Mouse (Mus musculus): Measurements from ENCODE around the gene Relch.
"Not testable (repeated sequence)": the region's sequence is repeated elsewhere in the genome, so short reads cannot be mapped to it uniquely, and the experiment has no call there.

Relch gene

DNA sequence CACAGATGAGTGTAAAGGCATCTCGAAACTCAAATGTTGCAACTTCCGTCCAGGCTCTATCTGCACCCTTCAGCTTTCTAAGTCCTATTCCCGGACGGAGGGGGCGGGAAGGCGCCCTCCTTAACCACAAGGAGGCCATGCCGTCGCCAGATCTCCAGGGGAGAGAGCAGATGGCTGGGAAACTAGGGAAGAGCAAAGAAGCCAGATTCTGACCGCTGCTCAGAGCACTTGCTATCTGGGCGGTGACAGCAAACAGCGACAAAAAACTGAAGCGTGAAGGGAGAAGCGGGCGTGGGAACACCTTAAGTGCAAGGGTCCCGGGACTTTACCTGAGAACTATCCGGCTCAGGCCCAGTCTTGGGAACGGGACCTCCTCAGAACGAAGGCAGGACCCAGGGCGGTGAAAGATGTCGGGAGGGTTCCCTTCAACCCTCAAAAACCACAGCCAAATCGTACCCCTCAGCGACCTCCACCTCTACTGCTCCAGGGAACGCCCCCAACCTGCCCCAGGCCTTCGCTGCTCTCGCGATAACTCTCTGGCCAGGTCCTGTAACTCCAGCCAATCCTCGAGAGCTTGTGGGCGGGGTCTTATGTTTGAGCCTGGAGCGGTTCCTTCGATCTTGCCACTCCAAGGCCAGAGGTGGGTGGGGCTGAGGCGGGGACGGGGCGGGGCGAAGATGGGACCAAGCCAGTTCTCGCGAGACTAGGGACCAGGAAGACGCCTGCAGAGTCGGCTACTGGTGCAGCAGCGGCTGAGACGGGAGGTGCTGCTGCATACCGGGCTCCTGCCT is at the start of gene Relch, which contains the start of gene Pign:
Relch (plus strand) TSS at position 691 of the 791 bp plus-strand sequence.
Pign (minus strand) TSS at position 507 of the 791 bp plus-strand sequence.
- DNase-seq, result peak; percentile 98 to 99

DNA sequence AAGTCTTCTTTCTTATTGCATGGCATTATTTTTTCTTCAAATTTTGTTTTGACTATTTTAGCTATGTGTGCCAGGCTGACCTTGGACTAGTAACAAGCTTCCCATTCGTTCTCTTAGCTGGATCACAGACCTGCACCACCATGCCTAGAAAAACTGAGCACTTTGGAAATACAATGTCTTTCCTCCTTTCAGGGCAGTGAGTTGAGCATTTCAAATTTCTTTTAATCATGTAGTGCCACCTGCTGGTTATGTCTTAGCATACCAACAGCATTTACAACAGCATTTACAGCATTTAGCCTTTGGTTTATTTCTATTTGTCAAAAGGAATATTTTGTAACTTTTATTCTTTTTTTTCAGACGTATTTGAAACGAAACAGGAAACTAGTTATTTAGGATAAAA is 33.2 kb upstream of the Relch start:
- peak; percentile 46 to 72 for DNase-seq

DNA sequence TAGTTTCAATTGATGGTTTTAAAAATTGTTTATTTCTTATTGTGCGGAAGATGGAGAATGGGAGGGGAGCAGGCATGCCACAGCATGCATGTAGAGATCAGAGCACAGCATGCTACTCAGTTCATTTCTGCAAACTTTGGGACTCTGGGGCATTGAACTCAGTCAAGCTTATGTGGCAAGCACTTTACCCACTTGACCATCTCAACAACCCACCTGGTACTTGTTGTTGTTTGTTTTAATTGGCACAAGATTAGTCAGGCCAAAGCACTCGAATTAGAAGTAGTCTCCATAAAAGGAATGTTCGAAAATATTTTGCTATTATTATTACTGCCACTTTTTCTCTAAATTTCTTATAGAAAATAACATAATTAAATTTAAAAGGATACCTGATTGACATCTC is 19.6 kb upstream of the Relch start:
- DNase-seq, result no peak

DNA sequence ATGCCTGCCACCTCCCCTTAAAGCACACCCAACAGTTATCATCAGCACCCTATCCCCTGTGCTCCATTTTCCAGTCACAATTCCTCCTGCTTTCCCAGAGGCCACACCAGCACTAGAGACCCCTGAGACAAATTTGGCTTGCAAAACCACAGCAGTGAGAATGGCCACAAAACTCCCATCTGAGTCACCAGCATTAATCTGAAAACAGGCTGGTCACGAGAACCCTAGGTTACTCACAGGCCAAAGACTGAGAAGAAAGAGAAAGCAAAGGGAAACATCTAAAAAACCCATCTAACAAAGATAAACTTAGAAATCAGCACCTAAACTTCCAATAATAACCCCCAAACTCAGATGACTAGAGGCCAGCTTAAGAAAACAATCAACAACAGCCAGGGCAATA is 13.0 kb upstream of the Relch start:
- no peak for DNase-seq

DNA sequence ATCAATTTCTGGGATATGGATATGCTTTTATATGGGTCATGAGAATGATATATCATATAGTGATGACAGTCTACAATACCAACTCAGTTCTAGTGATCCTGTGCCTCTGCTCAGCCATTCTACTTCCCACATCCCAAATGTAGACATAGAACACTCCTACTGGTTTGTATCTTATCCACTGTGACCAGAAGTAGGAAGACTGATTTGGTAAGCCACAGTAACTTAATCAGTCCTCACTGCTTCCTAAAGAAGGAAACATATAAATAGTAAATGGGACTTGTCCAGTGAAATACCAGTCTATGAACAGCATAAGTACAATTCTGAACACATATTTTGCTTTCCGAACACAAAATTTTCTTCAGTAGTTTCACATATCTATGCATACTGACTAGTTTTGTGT is 9.7 kb upstream of the Relch start:
- no peak for DNase-seq

DNA sequence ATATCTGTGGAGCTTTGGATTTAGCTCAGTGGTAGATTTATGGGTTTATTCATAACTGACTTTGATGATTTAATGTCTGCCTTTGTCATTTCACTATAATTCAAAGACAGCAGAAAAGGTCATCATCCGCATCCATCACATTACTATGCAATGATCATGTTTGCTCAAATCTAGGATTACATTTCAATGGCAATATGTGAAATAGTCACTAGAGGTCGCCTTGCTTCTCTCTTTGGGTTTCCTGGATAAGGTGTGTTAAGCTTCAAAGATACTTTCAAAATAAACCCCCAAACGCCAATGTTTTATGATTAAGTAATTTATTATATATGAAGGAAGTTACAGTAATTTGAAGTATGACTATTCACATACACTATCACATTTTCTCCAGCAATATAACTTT is 3.6 kb upstream of the Relch start:
- DNase-seq, result peak; percentile 68 to 82

DNA sequence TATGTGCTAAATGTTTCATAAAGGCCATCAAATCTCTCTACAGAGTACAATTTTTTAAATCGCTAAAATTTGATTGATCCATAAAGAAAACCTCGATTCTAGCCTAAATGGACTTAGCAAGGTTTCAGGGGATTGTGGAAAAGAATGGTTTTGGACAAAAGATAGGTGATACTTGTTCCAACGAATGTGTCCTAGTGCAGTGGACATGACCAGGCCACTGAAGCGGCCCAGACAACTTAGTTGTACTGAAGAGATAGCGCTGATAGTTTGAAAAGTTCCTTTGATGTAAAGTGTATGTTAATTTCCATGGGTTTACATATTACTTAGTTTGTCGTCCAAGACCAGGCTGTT is 866 bp upstream of the Relch start:
- no peak for DNase-seq

DNA sequence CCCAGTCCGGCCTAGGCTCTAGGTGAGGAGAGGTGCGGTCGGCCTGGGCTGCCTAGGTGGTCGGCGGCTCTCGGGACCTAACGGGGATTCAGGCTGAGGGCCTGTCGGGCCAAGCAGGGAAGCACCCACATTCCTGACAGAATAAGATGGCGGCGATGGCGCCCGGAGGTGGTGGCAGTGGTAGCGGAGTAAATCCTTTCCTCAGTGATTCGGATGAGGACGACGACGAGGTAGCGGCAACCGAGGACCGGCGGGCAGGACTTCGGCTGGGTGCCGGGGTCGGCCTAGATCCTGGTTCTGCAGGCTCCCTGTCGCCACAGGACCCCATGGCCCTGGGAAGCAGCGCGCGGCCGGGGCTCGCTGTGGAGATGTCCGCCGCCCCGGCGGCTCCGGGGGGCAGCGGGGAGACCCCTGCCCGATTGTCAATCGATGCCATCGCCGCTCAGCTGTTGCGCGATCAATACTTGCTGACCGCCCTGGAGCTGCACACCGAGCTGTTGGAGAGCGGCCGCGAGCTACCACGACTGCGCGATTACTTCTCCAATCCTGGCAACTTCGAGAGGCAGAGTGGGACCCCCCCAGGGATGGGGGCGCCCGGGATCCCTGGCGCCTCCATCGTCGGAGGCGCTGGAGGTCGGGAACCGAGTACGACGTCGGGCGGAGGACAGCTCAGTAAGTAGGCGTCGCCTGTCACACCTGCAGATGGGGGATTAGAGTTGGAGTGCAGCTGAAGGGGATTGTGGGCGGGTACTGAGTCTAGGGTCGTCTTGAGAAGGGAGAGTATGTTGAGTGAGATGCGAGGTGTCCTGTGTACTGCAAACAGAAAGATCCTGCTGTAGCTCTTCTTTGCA is 526 bp downstream of the Relch start:
- peak in 1 of 2 experiments; percentile 54 for DNase-seq

DNA sequence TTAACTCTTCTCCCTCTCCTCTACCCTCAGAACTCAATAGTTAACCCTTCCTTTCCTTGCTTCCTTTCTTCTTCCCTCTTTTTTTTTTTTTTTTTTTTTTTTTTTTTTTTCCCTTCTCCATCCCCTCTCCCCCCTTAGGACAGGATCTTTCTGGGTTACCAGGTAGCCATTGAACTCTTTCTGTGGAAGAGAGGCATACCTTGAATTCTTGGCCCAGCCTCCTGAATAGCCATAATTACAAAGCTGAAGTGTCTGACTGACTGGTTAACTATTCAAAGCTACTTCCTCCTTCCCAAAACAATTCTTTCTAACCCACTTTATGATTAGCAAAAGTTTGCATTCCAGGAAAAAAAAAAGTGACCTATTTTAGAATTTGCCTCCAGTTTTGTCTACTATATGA is 6.0 kb downstream of the Relch start:
- DNase-seq, result no peak

DNA sequence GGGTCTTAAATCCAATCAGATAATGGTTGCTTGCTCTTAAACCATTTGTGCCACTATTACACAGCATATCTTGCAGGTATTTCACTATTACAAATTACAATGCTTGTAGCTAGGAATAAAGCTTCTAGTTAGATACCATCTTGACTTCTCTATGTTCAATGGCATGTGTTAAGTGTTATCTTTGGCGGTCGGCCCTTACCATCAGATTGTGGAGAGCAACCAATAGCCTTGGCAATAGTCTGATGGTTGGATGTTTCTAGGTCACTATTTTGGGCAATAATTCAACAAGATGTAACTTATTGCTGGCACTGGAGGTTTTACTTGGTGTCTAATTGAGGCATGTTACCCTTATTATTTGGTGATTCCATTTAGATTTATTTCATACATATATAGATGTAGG is 11.1 kb downstream of the Relch start:
- no peak for DNase-seq

DNA sequence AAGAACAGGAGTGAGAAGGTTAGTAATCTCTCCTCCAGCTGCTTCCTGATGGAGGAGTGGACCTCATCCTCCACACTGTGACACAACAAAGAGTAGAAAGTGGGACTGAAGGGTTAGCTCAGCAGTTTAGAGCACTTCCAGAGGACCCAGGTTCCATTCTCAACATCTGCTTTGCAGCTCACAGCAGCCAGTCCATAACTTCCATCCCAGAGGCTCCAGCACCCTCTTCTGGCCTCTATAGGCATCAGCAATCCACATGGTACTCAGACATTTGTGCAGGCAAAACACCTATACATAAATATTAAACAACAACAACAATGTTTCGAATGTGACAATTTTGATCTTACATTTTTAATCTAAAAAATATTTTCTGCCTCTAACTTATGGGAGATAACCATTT is 16.9 kb downstream of the Relch start:
- peak in 1 of 2 experiments; percentile 17 for DNase-seq

DNA sequence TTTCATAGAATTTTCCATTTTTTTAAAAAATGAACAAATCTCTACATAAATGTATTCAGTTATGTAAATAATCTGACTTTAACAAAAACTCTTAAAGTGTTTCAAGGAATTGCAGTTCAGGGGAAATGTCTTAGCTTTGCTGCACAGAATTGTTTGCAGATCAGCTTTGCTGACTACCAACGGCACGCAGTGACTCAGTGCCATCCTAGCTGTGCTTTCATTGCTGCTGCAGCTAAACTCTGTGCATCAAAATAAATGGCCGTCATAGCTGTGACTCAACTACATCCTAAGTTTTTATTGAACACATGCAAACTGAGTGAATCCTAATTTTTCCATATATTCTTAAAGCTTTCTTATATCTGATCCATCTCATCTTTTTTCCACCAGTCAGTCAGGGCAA is 21.8 kb downstream of the Relch start:
- DNase-seq, result no peak

DNA sequence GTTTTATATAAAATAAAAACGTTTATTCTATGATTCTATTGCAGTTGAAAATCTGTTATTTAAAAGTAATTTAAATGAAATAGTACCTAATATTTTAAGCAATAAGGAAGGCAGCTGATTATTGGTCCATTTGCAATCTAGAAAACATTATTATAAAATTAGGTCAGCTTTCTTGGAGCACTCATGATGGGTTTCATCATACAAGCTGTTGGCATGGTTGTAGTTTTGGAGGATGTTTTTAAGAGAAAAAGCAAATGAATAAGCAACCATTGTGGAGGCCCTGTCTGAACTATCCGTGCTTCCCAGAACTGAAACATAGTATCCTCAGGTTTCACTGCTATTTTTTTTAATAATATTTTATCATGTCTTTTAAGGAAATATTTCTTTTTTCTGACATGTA is 31.9 kb downstream of the Relch start:
- no peak for DNase-seq

DNA sequence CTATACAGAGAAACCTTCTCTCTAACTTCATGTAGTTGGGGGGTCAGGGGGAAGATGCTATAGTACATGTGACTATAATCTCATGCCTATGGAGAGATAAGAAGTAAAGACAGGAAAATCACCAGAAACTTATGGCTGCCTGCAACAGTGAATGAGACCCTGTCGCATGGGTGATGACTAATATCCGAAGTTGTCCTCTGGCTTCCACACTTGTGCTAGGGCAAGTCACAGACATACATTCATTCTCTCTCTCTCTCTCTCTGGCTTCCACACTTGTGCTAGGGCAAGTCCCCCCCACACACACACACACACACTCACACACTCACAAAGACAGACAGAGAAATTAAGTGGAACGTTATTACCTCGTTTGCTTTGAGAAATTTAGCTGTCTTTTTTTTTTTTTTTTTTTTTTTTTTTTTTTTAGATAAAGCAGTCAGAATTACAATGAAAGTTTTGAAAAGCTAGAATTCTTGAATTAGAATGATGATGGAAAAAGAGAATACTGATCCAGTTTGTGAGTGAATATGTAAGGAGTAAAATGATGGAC is 37.4 kb downstream of the Relch start:
- DNase-seq, result no peak

DNA sequence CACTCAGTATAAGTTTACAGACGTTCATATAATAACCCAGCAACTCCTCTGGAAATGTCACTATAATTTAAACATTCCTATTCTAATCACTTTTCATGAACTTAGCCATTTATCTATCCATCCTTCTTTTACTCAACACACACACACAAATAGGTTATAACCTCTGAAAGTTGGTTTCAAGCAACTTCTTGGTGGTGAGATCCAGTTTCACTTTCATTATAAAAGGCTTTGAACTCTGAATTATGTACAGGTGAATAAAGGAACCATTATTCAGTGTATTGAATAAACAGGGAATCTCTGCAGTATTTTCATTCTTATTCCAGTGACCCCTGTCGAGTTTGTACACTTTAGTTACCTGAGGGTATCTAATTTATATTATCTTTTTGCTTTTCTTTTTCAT is 45.8 kb downstream of the Relch start:
- no peak for DNase-seq

DNA sequence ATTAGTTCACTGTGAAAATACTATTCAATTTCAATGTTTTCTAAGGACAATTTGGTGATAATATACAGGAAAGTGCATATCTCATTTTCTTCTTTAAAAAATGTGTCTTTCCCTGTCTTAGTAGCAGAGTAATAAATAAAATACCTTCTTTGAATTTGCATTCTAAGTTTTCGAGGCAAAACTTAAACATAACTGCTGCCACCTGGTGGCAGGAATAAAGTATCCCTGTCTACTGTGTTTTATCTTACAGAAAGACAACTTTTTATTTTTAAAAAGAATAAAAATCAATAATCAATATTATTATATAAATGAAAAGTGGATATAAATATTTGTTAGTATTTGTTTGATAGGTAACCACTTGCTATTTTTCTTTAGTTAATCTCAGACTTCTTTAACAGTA is 47.6 kb downstream of the Relch start:
- DNase-seq, result peak; percentile 47 to 61

DNA sequence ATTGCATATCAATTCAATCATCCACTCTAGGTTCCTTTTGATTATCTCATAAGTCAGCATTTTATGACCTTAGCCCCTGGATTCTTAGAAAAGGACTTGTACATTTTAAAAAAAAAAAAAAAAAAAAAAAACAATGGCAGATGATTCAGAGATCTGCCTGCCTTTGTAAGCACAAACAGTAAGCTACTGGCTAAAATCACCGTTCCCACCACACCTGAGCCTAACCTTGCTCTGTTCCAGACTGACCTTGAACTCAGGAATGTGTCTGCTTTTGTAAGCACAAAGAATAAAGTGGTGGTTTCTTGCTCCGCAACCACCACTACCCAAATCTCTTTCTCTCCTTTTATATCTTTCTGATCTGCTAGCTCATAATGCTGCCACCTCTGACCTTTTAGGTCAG is 49.2 kb downstream of the Relch start:
- no peak for DNase-seq

DNA sequence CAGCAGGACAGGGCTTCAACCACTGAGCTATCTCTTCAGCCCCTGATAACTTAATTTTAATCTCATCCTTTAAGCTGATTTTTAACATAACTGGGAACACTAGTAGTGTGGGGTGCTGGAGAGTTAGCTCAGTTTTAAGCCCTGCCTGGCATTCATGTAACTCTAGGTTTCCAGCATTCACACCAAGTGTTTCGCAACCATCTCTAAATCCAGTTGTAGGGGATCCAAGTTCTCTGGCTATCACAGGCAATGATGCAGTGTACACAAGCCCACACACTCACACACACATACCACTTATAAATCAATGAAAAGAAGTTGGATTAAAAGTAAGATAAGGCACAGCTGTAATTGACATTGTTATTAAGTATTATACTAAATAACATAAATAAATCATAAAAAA is 54.7 kb downstream of the Relch start:
- no peak for DNase-seq

DNA sequence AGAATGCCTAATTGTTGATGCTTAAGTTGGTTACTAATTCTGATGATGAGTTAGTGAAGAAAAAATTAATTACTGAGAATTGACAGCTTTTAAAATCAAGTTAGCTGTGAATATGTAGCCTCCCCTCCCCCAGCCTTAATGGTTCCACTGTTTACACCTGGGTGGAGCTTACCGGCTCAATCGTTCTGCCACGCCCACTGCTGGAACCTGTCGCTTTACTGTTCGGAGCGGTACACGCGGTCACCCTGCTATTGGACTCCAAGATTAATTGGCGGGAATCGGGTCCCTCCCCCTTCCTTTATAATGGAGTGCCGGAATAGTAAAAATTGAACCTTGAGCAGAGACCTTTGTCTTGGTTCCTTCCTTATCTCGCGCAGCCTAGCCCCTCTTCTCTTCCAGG is 65.6 kb downstream of the Relch start:
- DNase-seq, result not testable (repeated sequence)

DNA sequence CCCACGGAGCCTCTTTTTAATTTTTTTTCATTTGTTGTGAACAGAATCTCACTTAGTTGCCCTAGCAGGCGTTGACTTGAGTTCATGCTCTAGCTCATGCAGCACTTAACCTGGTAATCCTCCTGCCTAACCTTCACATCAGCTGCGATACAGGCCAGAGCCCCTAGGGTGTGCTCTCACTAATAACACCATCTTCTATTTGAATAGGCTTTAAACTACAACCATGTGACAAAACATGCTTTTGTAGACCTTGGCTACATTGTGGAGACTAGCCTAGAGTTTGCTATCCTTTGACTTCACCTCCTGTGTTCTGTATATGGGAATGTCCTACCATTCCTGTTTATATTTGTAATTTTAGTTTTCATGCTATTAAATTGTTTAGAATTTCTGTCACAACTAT is 71.7 kb downstream of the Relch start:
- no peak for DNase-seq

DNA sequence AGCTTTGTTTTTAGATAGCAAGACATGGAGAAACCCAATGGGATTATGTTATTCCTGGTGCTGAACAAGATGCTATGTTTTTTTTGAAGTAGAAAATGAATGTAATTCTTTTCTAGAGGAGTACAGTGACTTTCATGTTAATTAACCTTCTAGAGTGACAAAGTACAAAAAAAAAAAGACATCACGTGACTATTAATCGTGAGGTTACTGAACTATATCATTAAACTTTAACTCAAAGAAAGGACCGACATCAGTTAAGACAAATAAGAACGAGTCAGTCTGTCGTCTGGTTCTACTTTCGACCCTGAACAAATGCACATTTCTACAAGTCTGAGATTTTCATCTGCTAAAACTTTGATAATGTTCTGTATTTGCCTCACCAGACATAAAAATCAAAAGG is 74.7 kb downstream of the Relch start:
- DNase-seq, result no peak

DNA sequence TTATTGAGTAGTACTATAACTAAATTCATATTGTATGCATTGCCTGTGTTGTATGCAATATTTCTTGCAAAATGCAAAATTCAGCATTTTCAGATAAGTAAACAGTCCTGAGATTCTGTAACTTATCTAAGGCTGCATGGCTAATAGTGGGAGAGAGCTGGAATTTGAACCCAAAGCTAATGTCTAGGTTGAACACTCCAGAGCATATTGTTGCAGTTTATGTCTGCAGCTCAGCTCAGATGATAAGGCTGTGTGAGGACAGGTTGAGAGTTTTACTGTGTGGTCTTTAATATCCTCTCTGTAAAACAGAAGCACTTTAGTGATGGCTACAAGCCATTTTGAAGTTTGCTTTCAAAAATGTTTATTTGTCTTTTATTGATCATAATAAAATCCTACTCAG is 75.8 kb downstream of the Relch start:
- no peak for DNase-seq

DNA sequence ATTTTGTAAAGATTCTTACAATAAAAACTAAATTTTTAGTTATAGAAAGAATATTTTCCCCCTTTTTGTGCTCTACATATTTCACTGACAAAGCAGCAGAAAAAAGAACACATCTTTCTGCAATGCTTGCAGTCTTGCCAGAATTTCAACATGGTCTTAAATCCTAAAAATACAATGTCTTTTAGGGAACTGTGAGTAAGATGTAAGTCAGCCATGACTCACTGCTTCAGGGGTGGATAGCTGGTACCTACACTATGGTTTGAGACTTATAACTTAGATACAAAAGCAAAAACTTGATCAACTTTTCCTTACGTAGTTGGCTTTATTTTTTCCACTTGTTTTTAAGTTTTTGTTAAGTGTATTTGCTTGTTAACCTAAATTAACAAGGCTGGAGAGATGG is 78.8 kb downstream of the Relch start:
- no peak for DNase-seq

DNA sequence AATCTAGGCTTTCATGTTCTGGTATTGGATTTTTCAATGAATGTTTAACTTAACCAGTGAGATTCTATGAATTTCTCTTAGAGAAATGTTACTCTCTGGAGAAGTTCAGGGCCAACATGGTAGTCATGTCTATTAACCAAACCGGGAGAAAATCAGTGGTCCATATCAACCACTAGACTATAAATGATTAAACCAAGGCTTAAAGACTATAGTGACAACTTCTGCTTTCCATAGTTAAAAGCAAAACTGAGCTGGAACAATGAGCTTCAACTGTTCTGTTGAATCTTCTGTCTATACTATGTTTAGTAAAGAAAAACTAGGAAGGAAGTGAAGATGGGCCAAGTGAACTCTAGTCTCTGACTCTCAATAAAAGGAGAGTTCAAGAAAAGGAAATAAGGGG is 82.8 kb downstream of the Relch start:
- DNase-seq, result no peak

Data from cerebellum, postnatal 14 days (tissue).